Mouse (Mus musculus) heart, embryonic 15.5 days (tissue): Measurements from ENCODE around the gene Fli1. TPM values are rescaled to one million over a fixed set of nuclear protein-coding genes. Genes with fewer than 3 reads are reported as not detected.

Experiments
- ATAC-seq: fragments of 200-750 bp; cut with Nextera tagmentation; replicated peaks from 2 replicates; pipeline ENCODE4 v1.8.0; 2017; ENCODE audit warnings: low read depth, moderate TSS enrichment; ENCODE audit not compliant: insufficient number of reproducible peaks, insufficient read depth, low FRiP score
- H3K27ac ChIP-seq: fragments of 300-500 bp; sonication (generic); 2 replicates; pipeline ENCODE4 v1.5.1; 2015; ENCODE audit warnings: mild to moderate bottlenecking, inconsistent platforms
- H3K27me3 ChIP-seq: fragments of 300-500 bp; sonication (generic); 2 replicates; pipeline ENCODE4 v1.6.1; 2015; ENCODE audit warnings: inconsistent platforms
- H3K36me3 ChIP-seq: fragments of 300-500 bp; sonication (generic); 2 replicates; pipeline ENCODE4 v1.6.1; 2015; ENCODE audit warnings: mild to moderate bottlenecking, inconsistent platforms
- H3K4me1 ChIP-seq: fragments of 300-500 bp; sonication (generic); replicated peaks from 2 replicates; pipeline ENCODE4 v1.6.1; 2015; ENCODE audit warnings: inconsistent platforms
- H3K4me2 ChIP-seq: fragments of 300-500 bp; sonication (generic); 2 replicates; pipeline ENCODE4 v1.6.1; 2015; ENCODE audit warnings: inconsistent platforms, mild to moderate bottlenecking, moderate library complexity
- H3K4me3 ChIP-seq: fragments of 300-500 bp; sonication (generic); 2 replicates; pipeline ENCODE4 v1.5.1; 2015; ENCODE audit warnings: mild to moderate bottlenecking, inconsistent platforms
- H3K9ac ChIP-seq: fragments of 300-500 bp; sonication (generic); 2 replicates; pipeline ENCODE4 v1.6.1; 2015; ENCODE audit warnings: mild to moderate bottlenecking, inconsistent platforms
- H3K9me3 ChIP-seq: fragments of 300-500 bp; sonication (generic); replicated peaks from 2 replicates; pipeline ENCODE4 v1.6.1; 2016; ENCODE audit warnings: inconsistent platforms
- WGBS: fragments of 180-500 bp; shearing (Covaris S2); methylation state at CpG from one replicate; pipeline ENCODE4 v1.1.7; 2015; ENCODE audit warnings: mixed read lengths; 5-methylcytosine and 5-hydroxymethylcytosine counted together
- polyA plus RNA-seq: library from polyadenylated mRNA; unstranded; fragments of >200 nt; fragmentation: Nextera tagmentation; extraction: Ambion mirVana; gene quantifications from 2 replicates; pipeline ENCODE4 v1.2.1, GENCODE M21; 2015

Gene Fli1
- polyA plus RNA-seq, 1 experiment from 2014 or later, result 21.8 TPM

DNA sequence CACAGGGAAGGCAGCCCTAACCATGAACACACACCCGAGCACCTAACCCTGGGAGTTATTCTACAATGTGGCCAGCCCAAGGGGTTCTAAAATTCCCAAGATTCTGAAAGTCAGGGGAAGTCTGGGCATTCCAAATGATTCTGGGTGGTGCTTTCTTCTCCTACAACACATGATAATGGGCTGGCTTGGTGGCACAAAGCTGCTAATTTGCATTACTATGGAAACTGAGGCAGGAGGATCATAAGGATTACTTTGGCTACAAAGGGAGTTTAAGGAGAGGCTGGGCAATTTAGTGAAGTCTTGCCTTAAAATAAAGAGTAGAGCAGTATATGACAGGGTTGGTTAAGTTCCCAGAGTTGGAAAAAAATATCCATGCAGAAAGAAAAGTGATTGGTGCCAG lies 127.7 kb downstream of the Fli1 start:
- peaks cover 8% of the 10 kb centered on the region; the same call in 1 of the 2 replicates for H3K4me1 ChIP-seq
- H3K4me3 ChIP-seq, result no peak overlapping the region
- H3K4me2 ChIP-seq, result no peak overlapping the region
- H3K27ac ChIP-seq, result no peak overlapping the region
- no peaks in the 10 kb centered on the region for H3K27me3 ChIP-seq
- H3K36me3 ChIP-seq, result no peaks in the 10 kb centered on the region; the same call in 1 of the 2 replicates
- ATAC-seq, result no peak
- whole genome bisulfite sequencing, result 71% methylated on average over 1 of the region's 1 CpGs
- no peak overlapping the region for H3K9ac ChIP-seq
- no peaks in the 10 kb centered on the region for H3K9me3 ChIP-seq

DNA sequence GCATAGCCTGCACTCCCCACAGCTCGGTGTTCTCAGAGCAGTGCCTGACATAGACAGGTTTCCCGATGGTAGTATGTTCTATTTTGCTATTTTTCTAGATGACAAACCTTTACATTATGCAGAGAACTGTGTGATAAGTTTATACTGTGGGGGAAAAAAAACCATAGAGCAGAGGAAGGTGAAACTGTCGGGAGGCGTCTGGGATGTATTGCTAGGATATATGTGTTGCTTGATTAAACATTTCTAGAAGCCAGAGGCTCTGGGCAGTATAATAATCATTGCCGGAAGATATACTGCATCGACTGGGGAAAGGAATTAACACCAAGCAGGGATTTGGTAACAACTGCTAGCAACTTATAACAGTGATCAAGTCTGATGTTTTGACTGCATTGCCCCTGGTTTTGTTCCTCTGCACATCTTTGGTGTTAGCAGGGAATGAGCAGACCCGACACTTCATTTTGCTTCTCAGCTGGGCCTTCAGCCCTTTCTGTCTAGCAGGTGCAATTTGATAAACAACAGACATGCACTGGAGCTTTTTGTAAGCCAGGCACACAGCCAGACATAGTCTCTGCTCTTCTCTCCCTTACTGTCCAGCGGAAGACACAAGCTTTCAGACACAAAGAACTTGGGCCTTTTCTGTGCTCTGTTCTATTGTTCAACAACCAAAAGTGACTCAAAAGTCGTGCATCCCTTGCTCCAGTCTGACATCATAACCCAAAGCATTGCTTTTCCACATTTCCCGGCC lies 129.7 kb downstream of the Fli1 start:
- H3K4me2 ChIP-seq, result no peak overlapping the region
- no peaks in the 10 kb centered on the region for H3K9me3 ChIP-seq
- peaks cover 8% of the 10 kb centered on the region; the same call in 1 of the 2 replicates for H3K27me3 ChIP-seq
- no peak for ATAC-seq
- no peaks in the 10 kb centered on the region for H3K36me3 ChIP-seq
- WGBS, result 47% methylated on average over 10 of the region's 10 CpGs
- H3K4me1 ChIP-seq, result peaks cover 24% of the 10 kb centered on the region
- no peak overlapping the region for H3K27ac ChIP-seq
- no peak overlapping the region for H3K9ac ChIP-seq
- no peak overlapping the region for H3K4me3 ChIP-seq

DNA sequence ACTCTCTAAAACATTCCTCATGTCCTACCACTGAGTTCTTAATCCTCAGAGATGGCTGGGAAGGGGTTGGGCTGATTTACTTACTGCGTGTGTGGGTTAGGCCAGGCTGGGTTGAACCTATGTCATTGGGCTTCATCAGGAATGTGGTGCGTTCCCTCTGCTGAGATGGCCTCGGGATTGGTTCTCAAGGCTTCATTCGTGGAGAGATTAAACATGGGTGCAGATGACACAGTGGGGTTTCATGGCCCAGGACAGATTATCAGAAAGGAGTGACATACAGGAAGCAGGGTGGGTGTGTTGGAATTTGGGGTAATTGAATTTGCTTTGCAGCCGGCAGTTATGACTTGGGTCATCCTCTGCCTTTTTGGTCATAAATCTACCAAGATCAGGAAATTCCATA lies 131.2 kb downstream of the Fli1 start:
- Histone ChIP-seq H3K27ac (no peak overlapping the region), H3K36me3 (no peaks in the 10 kb centered on the region), H3K27me3 (peaks cover 9% of the 10 kb centered on the region; the same call in 1 of the 2 replicates), H3K4me1 (peaks cover 15% of the 10 kb centered on the region), H3K9me3 (no peaks in the 10 kb centered on the region), H3K9ac (no peak overlapping the region), H3K4me2 (no peak overlapping the region), H3K4me3 (no peak overlapping the region)
- WGBS, result 81% methylated on average over 5 of the region's 5 CpGs
- ATAC-seq, result no peak

DNA sequence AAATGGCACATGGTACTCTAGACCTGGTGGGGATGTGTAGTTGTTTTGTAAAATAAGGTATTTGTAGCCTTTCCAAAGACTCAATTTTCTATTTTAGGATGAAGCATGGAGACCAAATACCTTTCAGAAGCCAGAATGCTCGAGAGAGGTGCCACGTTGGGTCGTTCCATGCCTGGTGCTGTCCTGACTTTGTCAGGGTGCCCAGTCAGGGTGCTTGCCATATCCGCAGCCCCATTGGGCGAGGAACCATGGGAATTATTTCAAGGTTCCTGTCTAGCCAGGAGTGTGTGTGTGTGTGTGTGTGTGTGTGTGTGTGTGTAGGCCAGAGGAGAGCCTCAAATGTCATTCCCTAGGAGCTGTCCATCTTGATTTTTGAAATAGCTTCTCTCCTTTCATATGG lies 132.0 kb downstream of the Fli1 start:
- Histone ChIP-seq H3K9ac (no peak overlapping the region), H3K4me2 (no peak overlapping the region), H3K4me3 (no peak overlapping the region), H3K27ac (no peak overlapping the region), H3K36me3 (no peaks in the 10 kb centered on the region), H3K27me3 (peaks cover 12% of the 10 kb centered on the region; the same call in 1 of the 2 replicates), H3K9me3 (no peaks in the 10 kb centered on the region), H3K4me1 (peaks cover 15% of the 10 kb centered on the region)
- 90% methylated on average over 5 of the region's 5 CpGs for WGBS
- no peak for ATAC-seq

DNA sequence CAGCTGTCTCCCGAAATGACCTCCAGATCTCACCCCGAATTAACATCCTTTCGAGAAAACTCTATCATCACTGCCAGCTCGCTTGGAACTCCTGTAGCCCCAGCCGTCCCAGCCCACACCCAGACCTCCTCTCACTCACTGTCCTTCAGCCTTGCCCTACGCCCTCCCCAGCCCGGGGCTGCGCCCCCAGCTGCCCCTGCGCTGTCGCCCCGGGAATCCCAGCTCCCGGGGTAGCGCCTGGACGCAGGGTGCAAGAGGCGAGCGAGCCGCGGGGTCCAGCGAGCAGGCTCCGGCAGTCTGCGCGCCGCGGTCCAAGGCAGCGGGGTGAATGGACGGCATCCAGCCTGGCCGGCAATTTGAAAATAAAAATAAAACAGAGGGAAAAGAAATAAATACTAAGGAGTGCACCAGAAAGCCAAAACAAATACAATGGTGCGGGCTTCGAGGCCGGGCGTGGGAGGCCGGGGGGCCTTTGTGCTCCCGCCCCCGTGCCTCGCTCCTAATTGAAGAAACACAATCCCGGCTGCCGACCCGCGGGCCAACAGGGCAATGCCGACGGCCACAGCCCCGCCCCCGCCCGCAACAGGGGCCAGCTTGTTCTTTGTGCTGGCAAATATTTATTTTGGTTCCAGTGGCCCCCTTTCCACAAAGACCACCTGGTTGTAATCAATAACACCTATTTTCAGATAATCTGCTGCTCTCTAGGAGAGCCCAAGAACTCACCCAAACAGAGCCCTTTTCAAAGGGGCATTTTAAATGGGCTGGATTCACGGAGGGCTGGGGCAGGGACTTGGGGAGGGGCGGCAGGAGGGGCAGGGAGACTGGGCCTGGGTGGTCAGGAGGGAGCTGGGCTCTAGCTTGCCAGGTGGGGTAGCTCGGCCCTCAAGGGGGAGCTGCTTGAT lies 133.3 kb downstream of the Fli1 start:
- Histone ChIP-seq H3K9me3 (no peaks in the 10 kb centered on the region), H3K9ac (peak overlapping the region; percentile 59), H3K4me3 (peak overlapping the region; percentile 59), H3K36me3 (no peaks in the 10 kb centered on the region), H3K4me2 (peak overlapping the region; percentile 97), H3K4me1 (peaks cover 17% of the 10 kb centered on the region), H3K27me3 (peaks cover 12% of the 10 kb centered on the region; the same call in 1 of the 2 replicates), H3K27ac (no peak overlapping the region)
- WGBS, result 3% methylated on average over 47 of the region's 47 CpGs
- no peak for ATAC-seq

DNA sequence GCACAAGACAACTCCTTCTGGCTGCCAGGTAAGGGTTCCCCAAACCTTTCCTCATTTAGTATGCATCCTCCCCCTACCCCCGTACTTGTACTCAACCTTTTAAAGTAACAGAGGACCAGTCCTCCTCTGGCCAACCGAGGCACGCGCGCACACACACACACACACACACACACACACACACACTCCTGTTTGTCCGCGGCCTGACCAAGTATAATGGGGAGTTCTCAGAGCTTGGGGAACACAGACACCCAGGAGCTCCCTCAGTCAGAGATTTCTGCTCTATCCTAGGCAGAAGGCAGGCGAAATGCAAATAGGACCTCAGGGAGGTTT lies 134.0 kb downstream of the Fli1 start:
- 16% methylated on average over 8 of the region's 8 CpGs for WGBS
- Histone ChIP-seq H3K9me3 (no peaks in the 10 kb centered on the region), H3K9ac (peak overlapping the region; percentile 59), H3K36me3 (no peaks in the 10 kb centered on the region), H3K4me3 (peak overlapping the region; percentile 59), H3K27me3 (peaks cover 12% of the 10 kb centered on the region; the same call in 1 of the 2 replicates), H3K27ac (no peak overlapping the region), H3K4me1 (peaks cover 17% of the 10 kb centered on the region), H3K4me2 (peak overlapping the region; percentile 97)
- no peak for ATAC-seq

DNA sequence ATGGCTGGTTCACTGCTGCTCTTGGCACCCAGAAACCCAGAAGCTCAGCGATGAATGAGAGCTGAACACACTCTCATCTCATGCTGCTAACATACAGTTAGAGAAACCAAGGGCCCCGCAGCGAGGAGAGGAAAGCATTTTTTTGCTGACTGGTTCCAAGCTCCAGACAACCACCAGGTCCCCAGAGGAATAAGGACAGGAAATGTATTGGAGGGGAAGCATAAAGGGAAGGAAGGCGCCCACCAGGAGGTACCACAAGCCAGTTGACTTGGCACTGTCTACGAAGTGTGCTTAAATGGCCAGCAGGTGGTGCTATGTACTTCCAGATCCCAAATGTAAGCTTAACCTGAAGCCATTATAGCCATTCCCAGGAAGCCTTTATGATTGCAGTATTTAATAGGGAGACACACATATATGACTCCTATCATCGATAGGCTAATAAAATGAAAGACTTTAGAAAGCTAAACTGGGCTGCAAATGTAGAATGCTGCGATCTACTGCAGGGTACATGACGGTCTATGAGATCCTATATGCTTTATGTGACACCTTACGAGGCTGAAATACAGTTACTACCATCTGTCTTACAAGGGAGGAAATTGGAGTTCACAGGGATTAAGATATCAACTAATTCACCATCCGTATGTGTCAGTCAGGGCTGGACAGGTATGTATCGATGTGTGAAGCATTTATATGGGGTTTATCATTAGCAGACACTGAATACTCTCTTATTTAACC lies 137.3 kb downstream of the Fli1 start:
- Histone ChIP-seq H3K27me3 (peaks cover 12% of the 10 kb centered on the region; the same call in 1 of the 2 replicates), H3K36me3 (no peaks in the 10 kb centered on the region), H3K4me1 (peaks cover 28% of the 10 kb centered on the region), H3K9ac (no peak overlapping the region), H3K4me3 (no peak overlapping the region), H3K4me2 (no peak overlapping the region), H3K27ac (no peak overlapping the region), H3K9me3 (no peaks in the 10 kb centered on the region)
- no peak for ATAC-seq
- WGBS, result 40% methylated on average over 11 of the region's 11 CpGs

DNA sequence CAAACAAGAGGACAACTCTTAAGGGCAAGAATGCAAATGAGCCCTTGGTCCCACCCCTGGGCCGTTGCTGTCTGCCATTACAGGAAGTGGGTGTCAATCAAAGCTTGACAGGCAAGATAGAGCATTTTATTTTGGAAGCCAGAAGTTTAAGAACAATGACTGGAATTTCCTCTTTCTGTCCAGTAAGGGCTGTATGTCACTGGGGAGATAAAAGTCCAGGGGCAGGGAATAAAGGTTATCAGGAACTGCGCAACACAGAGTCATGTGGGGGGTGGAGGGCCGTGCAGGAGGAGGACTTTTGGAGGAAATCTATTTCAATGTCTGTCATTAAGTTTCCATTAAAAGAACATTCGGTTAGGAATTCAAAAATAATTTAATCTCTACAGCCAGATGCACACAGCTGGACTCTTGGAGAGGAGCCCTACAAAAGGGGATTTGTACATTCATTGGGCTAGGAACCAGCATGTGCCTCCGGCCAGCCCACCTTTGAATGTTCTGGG lies 141.9 kb downstream of the Fli1 start:
- H3K4me1 ChIP-seq, result peaks cover 18% of the 10 kb centered on the region
- WGBS, result 26% methylated on average over 5 of the region's 5 CpGs
- H3K4me3 ChIP-seq, result no peak overlapping the region
- H3K27me3 ChIP-seq, result no peaks in the 10 kb centered on the region
- ATAC-seq, result peak; percentile 87
- no peak overlapping the region for H3K9ac ChIP-seq
- H3K9me3 ChIP-seq, result no peaks in the 10 kb centered on the region
- H3K36me3 ChIP-seq, result no peaks in the 10 kb centered on the region
- H3K27ac ChIP-seq, result peak overlapping the region; percentile 41
- H3K4me2 ChIP-seq, result no peak overlapping the region

DNA sequence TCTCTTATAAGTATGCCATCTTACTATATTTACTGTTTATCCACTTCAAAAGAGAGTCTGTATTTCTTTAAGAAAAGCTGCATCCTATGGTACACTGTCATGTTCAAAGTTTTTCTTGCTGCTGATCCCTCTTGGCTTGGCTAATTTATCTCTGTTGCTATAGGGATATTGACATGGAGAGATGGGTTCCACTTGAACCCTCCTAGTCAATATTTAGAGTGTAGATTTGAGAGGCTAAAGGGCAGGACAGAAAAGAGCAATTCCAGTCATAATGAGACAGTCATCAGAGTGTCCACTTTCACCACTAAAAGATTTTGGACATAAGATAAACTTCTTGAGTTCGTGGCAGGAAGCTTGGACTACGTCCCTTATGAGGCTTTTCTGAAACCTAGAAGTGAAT lies 142.4 kb downstream of the Fli1 start:
- H3K4me2 ChIP-seq, result no peak overlapping the region
- 53% methylated on average over 2 of the region's 2 CpGs for WGBS
- H3K4me1 ChIP-seq, result peaks cover 18% of the 10 kb centered on the region
- H3K9me3 ChIP-seq, result no peaks in the 10 kb centered on the region
- H3K4me3 ChIP-seq, result no peak overlapping the region
- no peaks in the 10 kb centered on the region for H3K27me3 ChIP-seq
- no peak overlapping the region for H3K9ac ChIP-seq
- peak overlapping the region; percentile 41 for H3K27ac ChIP-seq
- H3K36me3 ChIP-seq, result no peaks in the 10 kb centered on the region
- ATAC-seq, result no peak

DNA sequence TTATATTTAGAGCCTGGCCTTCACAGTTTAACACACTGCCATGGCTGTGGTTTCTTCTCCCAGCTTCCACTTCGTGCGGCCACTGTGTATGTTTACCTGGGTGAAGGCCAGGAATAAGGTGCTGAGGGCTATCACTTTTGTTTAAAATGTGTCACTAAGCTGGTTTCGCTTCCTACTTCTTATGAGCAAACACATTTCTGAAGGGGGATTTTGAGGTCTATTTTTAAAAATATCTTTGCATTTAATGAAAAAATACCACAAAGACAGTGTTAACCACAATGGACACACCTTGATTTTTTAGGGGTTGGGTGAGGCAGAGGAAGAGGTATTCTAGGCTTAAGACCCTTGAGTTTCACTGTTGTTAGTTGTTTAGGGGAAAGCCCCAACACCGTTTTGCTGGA lies 147.9 kb downstream of the Fli1 start:
- 75% methylated on average over 4 of the region's 4 CpGs for WGBS
- H3K9ac ChIP-seq, result no peak overlapping the region

DNA sequence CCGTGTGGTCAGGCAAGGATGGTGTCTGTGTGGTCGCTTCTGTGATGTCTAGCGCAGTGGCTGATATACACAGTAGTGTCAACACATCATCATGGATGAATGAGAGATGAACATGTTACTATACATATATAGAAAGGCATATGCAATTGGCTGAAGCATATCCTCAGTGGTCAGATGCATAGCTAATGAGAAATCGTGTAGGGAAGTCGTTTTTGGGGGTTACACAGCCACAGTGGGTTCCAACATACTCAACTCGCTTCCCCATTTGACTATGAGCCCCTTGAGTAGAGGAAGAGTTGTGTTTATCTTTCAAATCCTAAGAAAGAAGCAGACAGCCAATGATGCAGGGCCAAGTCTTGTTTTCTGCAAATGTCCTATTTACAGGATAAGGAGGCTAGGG lies 149.9 kb downstream of the Fli1 start:
- H3K27ac ChIP-seq, result no peak overlapping the region
- H3K27me3 ChIP-seq, result no peaks in the 10 kb centered on the region
- no peaks in the 10 kb centered on the region for H3K9me3 ChIP-seq
- no peak overlapping the region for H3K4me3 ChIP-seq
- 71% methylated on average over 6 of the region's 6 CpGs for WGBS
- H3K36me3 ChIP-seq, result no peaks in the 10 kb centered on the region
- H3K9ac ChIP-seq, result no peak overlapping the region
- no peaks in the 10 kb centered on the region for H3K4me1 ChIP-seq
- no peak for ATAC-seq
- no peak overlapping the region for H3K4me2 ChIP-seq

More for the DNA sequence above, 147.9 kb downstream of the Fli1 start:
- peaks cover under 1% of the 10 kb centered on the region; the same call in 1 of the 2 replicates for H3K4me1 ChIP-seq
- H3K27ac ChIP-seq, result no peak overlapping the region
- no peak overlapping the region for H3K4me3 ChIP-seq
- no peaks in the 10 kb centered on the region for H3K36me3 ChIP-seq
- ATAC-seq, result no peak
- no peak overlapping the region for H3K4me2 ChIP-seq
- H3K27me3 ChIP-seq, result no peaks in the 10 kb centered on the region
- H3K9me3 ChIP-seq, result no peaks in the 10 kb centered on the region
